ENCODE assay signal across 17 mouse cellular contexts in genomic region chr17:30283001-30283400, GRCm38 (mm10).
DNase-seq lines count a peak whose midpoint lies in the region; ATAC-seq and TF ChIP-seq lines count a peak whose summit lies in the region.
"Had no signal": no experiment of that assay in that cellular context is flagged by ENCODE, and none has a peak within 500 bp of the region (broad histone marks: within the 10 kb centered on the region; RNA-seq: fewer than 3 reads in every experiment).

No protein-coding gene starts in this region.

- DNase-seq in layer of hippocampus, adult 2 months (ENCODE audit: low spot score in 2 of 2), result no peak
- no peak for DNase-seq in layer of hippocampus, postnatal 36 days
- DNase-seq in cerebellum, adult 8-10 months, result peak; percentile 62
- DNase-seq in cerebellum, postnatal 14 days, result peak; percentile 44 to 70
- no peak for DNase-seq in midbrain, embryonic 14.5 days
- no peak for DNase-seq in left cerebral cortex, adult 18-20 months (ENCODE audit: low spot score in 2 of 2)
- no peak for DNase-seq in lung, postnatal 14 days
- DNase-seq: adrenal gland, postnatal 10 days; gastrocnemius, adult 2 months; gastrocnemius, postnatal 25 days had no signal

- peak overlapping the region; percentile 28 for H3K27ac ChIP-seq in layer of hippocampus, adult 2 months
- H3K27ac ChIP-seq in midbrain, embryonic 14.5 days (replicated peaks; ENCODE audit: low read depth, low read length), result no peak overlapping the region
- H3K27ac ChIP-seq: embryonic facial prominence, embryonic 13.5 days; forebrain, embryonic 12.5 days; gastrocnemius, adult 2 months; hindbrain, embryonic 14.5 days; intestine, embryonic 15.5 days had no signal

- no peak overlapping the region for H3K9ac ChIP-seq in midbrain, embryonic 14.5 days (replicated peaks; ENCODE audit: low read length)
- H3K9ac ChIP-seq: embryonic facial prominence, embryonic 13.5 days; forebrain, embryonic 12.5 days; heart, embryonic 12.5 days; hindbrain, embryonic 14.5 days; intestine, embryonic 15.5 days had no signal

- no peak overlapping the region for H3K4me2 ChIP-seq in midbrain, embryonic 14.5 days (ENCODE audit: low read length)
- H3K4me2 ChIP-seq: embryonic facial prominence, embryonic 13.5 days; forebrain, embryonic 12.5 days; heart, embryonic 12.5 days; hindbrain, embryonic 14.5 days; intestine, embryonic 15.5 days had no signal

- no peaks in the 10 kb centered on the region for H3K27me3 ChIP-seq in midbrain, embryonic 14.5 days (ENCODE audit: control insufficient read depth, insufficient read depth, low read length)
- H3K27me3 ChIP-seq: embryonic facial prominence, embryonic 13.5 days; heart, embryonic 12.5 days; intestine, embryonic 15.5 days had no signal

- no peak for TF ChIP-seq CTCF in layer of hippocampus, adult 2 months (conservative IDR thresholded peaks at IDR 0.05)

- H3K36me3 ChIP-seq in midbrain, embryonic 14.5 days (ENCODE audit: control insufficient read depth, insufficient read depth, low read length), result no peaks in the 10 kb centered on the region
- H3K36me3 ChIP-seq: embryonic facial prominence, embryonic 13.5 days; forebrain, embryonic 12.5 days; heart, embryonic 12.5 days; hindbrain, embryonic 10.5 days; intestine, embryonic 15.5 days had no signal

- H3K9me3 ChIP-seq in midbrain, embryonic 14.5 days (ENCODE audit: control insufficient read depth, low read length), result no peaks in the 10 kb centered on the region
- H3K9me3 ChIP-seq: embryonic facial prominence, embryonic 13.5 days; forebrain, embryonic 12.5 days; heart, embryonic 12.5 days; hindbrain, embryonic 10.5 days; intestine, embryonic 15.5 days had no signal

- ATAC-seq in midbrain, embryonic 14.5 days (ENCODE audit: low FRiP score, low TSS enrichment), result no peak
- ATAC-seq: forebrain, embryonic 16.5 days; intestine, embryonic 15.5 days had no signal

- H3K4me1 ChIP-seq in midbrain, embryonic 14.5 days (ENCODE audit: control insufficient read depth, insufficient read depth, low read length), result peaks cover 38% of the 10 kb centered on the region

- no peak overlapping the region for H3K4me3 ChIP-seq in layer of hippocampus, adult 2 months
- no peak overlapping the region for H3K4me3 ChIP-seq in midbrain, embryonic 14.5 days (replicated peaks; ENCODE audit: low read depth, low read length)
- H3K4me3 ChIP-seq: embryonic facial prominence, embryonic 13.5 days; forebrain, embryonic 12.5 days; gastrocnemius, adult 2 months; heart, embryonic 12.5 days; hindbrain, embryonic 10.5 days; intestine, embryonic 15.5 days had no signal

Comparison
In these comparisons a context has a peak if more than half of its experiments do, and no peak if none do; other contexts are left out.
1. DNase-seq: peak in cerebellum, adult 8-10 months (single experiment) and cerebellum, postnatal 14 days (2 of 2); none in layer of hippocampus, adult 2 months (0 of 2), layer of hippocampus, postnatal 36 days (0 of 2), midbrain, embryonic 14.5 days (single experiment), left cerebral cortex, adult 18-20 months (0 of 2) and lung, postnatal 14 days (single experiment).